Mouse (Mus musculus) stomach, embryonic 16.5 days (tissue): Measurements from ENCODE around the gene Sorcs1. TPM values are rescaled to one million over a fixed set of nuclear protein-coding genes. Genes with fewer than 3 reads are reported as not detected.
A peak's percentile ranks its signal among the peaks of the same experiment; 100 is the strongest.

Experiments used
- ATAC-seq: fragments of 200-750 bp; cut with Nextera tagmentation; 2 replicates; pipeline ENCODE4 v1.8.0; 2017; ENCODE audit warnings: moderate number of reproducible peaks, moderate TSS enrichment; ENCODE audit not compliant: insufficient read depth, low FRiP score
- H3K27ac ChIP-seq: fragments of 300-500 bp; sonication (generic); 2 replicates; pipeline ENCODE4 v1.5.1; 2014; ENCODE audit warnings: low read length
- H3K27me3 ChIP-seq: fragments of 300-500 bp; sonication (generic); 2 replicates; pipeline ENCODE4 v1.6.1; 2014; ENCODE audit warnings: low read length, control low read depth, mixed read lengths; ENCODE audit not compliant: control insufficient read depth, insufficient read depth
- H3K36me3 ChIP-seq: fragments of 300-500 bp; sonication (generic); 2 replicates; pipeline ENCODE4 v1.6.1; 2014; ENCODE audit warnings: low read length; ENCODE audit not compliant: control insufficient read depth, insufficient read depth
- H3K4me1 ChIP-seq: fragments of 300-500 bp; sonication (generic); 2 replicates; pipeline ENCODE4 v1.6.1; 2014; ENCODE audit warnings: low read length, control low read depth, mixed read lengths; ENCODE audit not compliant: control insufficient read depth, insufficient read depth
- H3K4me2 ChIP-seq: fragments of 300-500 bp; sonication (generic); 2 replicates; pipeline ENCODE4 v1.6.1; 2014; ENCODE audit warnings: low read depth, low read length, mixed read lengths
- H3K4me3 ChIP-seq: fragments of 300-500 bp; sonication (generic); replicated peaks from 2 replicates; pipeline ENCODE4 v1.5.1; 2014; ENCODE audit warnings: mild to moderate bottlenecking, low read length
- H3K9ac ChIP-seq: fragments of 300-500 bp; sonication (generic); 2 replicates; pipeline ENCODE4 v1.6.1; 2014; ENCODE audit warnings: low read length
- H3K9me3 ChIP-seq: fragments of 300-500 bp; sonication (generic); replicated peaks from 2 replicates; pipeline ENCODE4 v1.6.1; 2016; ENCODE audit warnings: low read length, control low read depth; ENCODE audit not compliant: control insufficient read depth
- WGBS: fragments of 180-500 bp; shearing (Covaris S2); extraction: QIAGEN DNeasy Blood & Tissue Kit; methylation state at CpG from one replicate; pipeline ENCODE4 v1.1.7; 2014; 5-methylcytosine and 5-hydroxymethylcytosine counted together
- polyA plus RNA-seq: library from polyadenylated mRNA; unstranded; fragments of >200 nt; fragmentation: Nextera tagmentation; extraction: Ambion mirVana; gene quantifications from 2 replicates; pipeline ENCODE4 v1.2.1, GENCODE M21; 2015

The Sorcs1 gene
- polyA plus RNA-seq, 1 experiment from 2014 or later = 2.4 TPM

- no peaks in the 10 kb centered on the region for H3K4me1 ChIP-seq
- no peak overlapping the region for H3K4me3 ChIP-seq
- no peaks in the 10 kb centered on the region for H3K9me3 ChIP-seq
- no peak overlapping the region for H3K4me2 ChIP-seq
- ATAC-seq = no peak
- no peaks in the 10 kb centered on the region for H3K27me3 ChIP-seq
- no peak overlapping the region for H3K9ac ChIP-seq
- WGBS = 59% methylated on average over 10 of the region's 10 CpGs
- no peak overlapping the region for H3K27ac ChIP-seq
- H3K36me3 ChIP-seq = no peaks in the 10 kb centered on the region
Measured at GRCm38 (mm10) chr19:50515059-50515673, 163.3 kb downstream of the Sorcs1 start.

- Histone ChIP-seq H3K27me3 (no peaks in the 10 kb centered on the region), H3K9ac (no peak overlapping the region), H3K4me3 (no peak overlapping the region), H3K4me2 (no peak overlapping the region), H3K27ac (no peak overlapping the region), H3K9me3 (no peaks in the 10 kb centered on the region), H3K4me1 (no peaks in the 10 kb centered on the region), H3K36me3 (no peaks in the 10 kb centered on the region)
- WGBS = 69% methylated on average over 8 of the region's 8 CpGs
- ATAC-seq = no peak
Measured at GRCm38 (mm10) chr19:50514309-50514830, 164.1 kb downstream of the Sorcs1 start.

GRCm38 (mm10) chr19:50502816-50503215 lies 175.6 kb downstream of the Sorcs1 start:
- H3K4me1 ChIP-seq = no peaks in the 10 kb centered on the region
- no peaks in the 10 kb centered on the region for H3K36me3 ChIP-seq
- H3K9ac ChIP-seq = no peak overlapping the region
- H3K4me2 ChIP-seq = no peak overlapping the region
- no peak overlapping the region for H3K27ac ChIP-seq
- WGBS = 80% methylated on average over 1 of the region's 1 CpGs
- H3K4me3 ChIP-seq = no peak overlapping the region
- ATAC-seq = no peak
- no peaks in the 10 kb centered on the region for H3K9me3 ChIP-seq
- no peaks in the 10 kb centered on the region for H3K27me3 ChIP-seq

- ATAC-seq = no peak
- H3K4me2 ChIP-seq = no peak overlapping the region
- no peaks in the 10 kb centered on the region for H3K27me3 ChIP-seq
- no peak overlapping the region for H3K4me3 ChIP-seq
- no peak overlapping the region for H3K9ac ChIP-seq
- H3K36me3 ChIP-seq = no peaks in the 10 kb centered on the region
- H3K4me1 ChIP-seq = no peaks in the 10 kb centered on the region
- 92% methylated on average over 3 of the region's 3 CpGs for WGBS
- no peak overlapping the region for H3K27ac ChIP-seq
- H3K9me3 ChIP-seq = no peaks in the 10 kb centered on the region
Measured at GRCm38 (mm10) chr19:50491121-50491520, 187.3 kb downstream of the Sorcs1 start.

- Histone ChIP-seq H3K9ac (no peak overlapping the region), H3K4me2 (no peak overlapping the region), H3K27ac (no peak overlapping the region), H3K36me3 (no peaks in the 10 kb centered on the region), H3K27me3 (no peaks in the 10 kb centered on the region), H3K9me3 (no peaks in the 10 kb centered on the region), H3K4me3 (no peak overlapping the region), H3K4me1 (no peaks in the 10 kb centered on the region)
- no peak for ATAC-seq
- 75% methylated on average over 2 of the region's 2 CpGs for WGBS
Measured at GRCm38 (mm10) chr19:50490721-50491120, 187.7 kb downstream of the Sorcs1 start.

- no peak overlapping the region for H3K4me3 ChIP-seq
- H3K4me1 ChIP-seq = no peaks in the 10 kb centered on the region
- H3K36me3 ChIP-seq = no peaks in the 10 kb centered on the region
- H3K4me2 ChIP-seq = no peak overlapping the region
- no peak overlapping the region for H3K9ac ChIP-seq
- no peaks in the 10 kb centered on the region for H3K27me3 ChIP-seq
- H3K9me3 ChIP-seq = no peaks in the 10 kb centered on the region
- 59% methylated on average over 3 of the region's 3 CpGs for WGBS
- H3K27ac ChIP-seq = no peak overlapping the region
- ATAC-seq = no peak
Measured at GRCm38 (mm10) chr19:50489786-50490185, 188.7 kb downstream of the Sorcs1 start.

- Histone ChIP-seq H3K36me3 (no peaks in the 10 kb centered on the region), H3K9ac (no peak overlapping the region), H3K4me3 (no peak overlapping the region), H3K9me3 (no peaks in the 10 kb centered on the region), H3K27me3 (no peaks in the 10 kb centered on the region), H3K27ac (no peak overlapping the region), H3K4me2 (no peak overlapping the region), H3K4me1 (no peaks in the 10 kb centered on the region)
- 58% methylated on average over 6 of the region's 6 CpGs for WGBS
- ATAC-seq = no peak
Measured at GRCm38 (mm10) chr19:50488421-50488820, 190.0 kb downstream of the Sorcs1 start.

- Histone ChIP-seq H3K4me3 (no peak overlapping the region), H3K9ac (no peak overlapping the region), H3K9me3 (no peaks in the 10 kb centered on the region), H3K4me1 (no peaks in the 10 kb centered on the region), H3K4me2 (no peak overlapping the region), H3K36me3 (no peaks in the 10 kb centered on the region), H3K27ac (no peak overlapping the region), H3K27me3 (no peaks in the 10 kb centered on the region)
- 25% methylated on average over 11 of the region's 11 CpGs for WGBS
- ATAC-seq = peak; percentile 77; the same call in 1 of the 2 replicates
Measured at GRCm38 (mm10) chr19:50487768-50488167, 190.7 kb downstream of the Sorcs1 start.

GRCm38 (mm10) chr19:50486345-50486744 lies 192.1 kb downstream of the Sorcs1 start:
- Histone ChIP-seq H3K27me3 (no peaks in the 10 kb centered on the region), H3K27ac (no peak overlapping the region), H3K4me2 (no peak overlapping the region), H3K4me1 (no peaks in the 10 kb centered on the region), H3K9ac (no peak overlapping the region), H3K36me3 (no peaks in the 10 kb centered on the region), H3K9me3 (no peaks in the 10 kb centered on the region), H3K4me3 (no peak overlapping the region)
- WGBS = 90% methylated on average over 5 of the region's 5 CpGs
- no peak for ATAC-seq
